Mouse (Mus musculus): Measurements from ENCODE around the gene Olfr709-ps1. TPM values are rescaled to one million over a fixed set of nuclear protein-coding genes. Genes with fewer than 3 reads are reported as not detected.
"Not testable (repeated sequence)": the region's sequence is repeated elsewhere in the genome, so short reads cannot be mapped to it uniquely, and the experiment has no call there.

The Olfr709-ps1 gene
- polyA plus RNA-seq (2015; fragmentation: Nextera tagmentation; extraction: Ambion mirVana): not detected in 2 replicates

DNA sequence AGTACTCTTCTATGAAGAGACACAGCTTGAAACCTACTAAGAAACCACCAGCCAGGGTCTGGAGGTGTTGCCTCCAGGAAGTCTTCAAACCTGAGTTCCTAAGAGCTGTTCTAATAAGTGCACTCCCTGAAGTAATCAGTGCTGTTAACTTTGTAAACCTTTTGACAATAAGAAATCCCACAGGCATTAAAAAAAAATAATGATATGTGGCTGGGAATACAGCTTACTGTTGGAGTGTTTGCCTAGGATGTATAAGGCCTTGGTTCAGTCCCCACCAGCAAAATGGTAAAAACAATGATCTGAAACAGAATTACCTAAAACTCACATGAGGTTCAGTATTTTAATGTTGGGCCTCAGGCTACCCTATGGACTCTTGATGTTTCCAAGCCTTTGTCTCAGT is at the start of gene Olfr709-ps1:
Gene Olfr709-ps1 (minus strand): TSS at position 101 of the 400 bp plus-strand sequence.
- Histone ChIP-seq H3K36me3 (replicated peaks) (no peaks in the 10 kb centered on the region), H3K27ac (no peak within 1 kb of the TSS), H3K27me3 (replicated peaks) (no peaks in the 10 kb centered on the region), H3K9ac (no peak within 1 kb of the TSS), H3K4me1 (no peaks in the 10 kb centered on the region), H3K4me2 (no peak within 1 kb of the TSS), H3K9me3 (no peaks in the 10 kb centered on the region), H3K4me3 (no peak within 1 kb of the TSS)
- ATAC-seq (replicated peaks): no peak

- no peak within 1 kb of the TSS for H3K4me3 ChIP-seq
- WGBS: 47% methylated on average over 1 of the region's 1 CpGs
- no peaks in the 10 kb centered on the region for H3K36me3 ChIP-seq (replicated peaks)
- H3K9ac ChIP-seq: no peak within 1 kb of the TSS
- no peaks in the 10 kb centered on the region for H3K4me1 ChIP-seq
- no peaks in the 10 kb centered on the region for H3K27me3 ChIP-seq (replicated peaks)
- H3K9me3 ChIP-seq: no peaks in the 10 kb centered on the region
- no peak for ATAC-seq (replicated peaks)
- H3K4me2 ChIP-seq: no peak within 1 kb of the TSS
- H3K27ac ChIP-seq: no peak within 1 kb of the TSS
Observed at GRCm38 (mm10) chr7:106975353-106975752, 43.3 kb upstream of the Olfr709-ps1 start, which contains the start of gene Olfr711. Gene Olfr711, minus strand, starts transcription at chr7:106975453.

DNA sequence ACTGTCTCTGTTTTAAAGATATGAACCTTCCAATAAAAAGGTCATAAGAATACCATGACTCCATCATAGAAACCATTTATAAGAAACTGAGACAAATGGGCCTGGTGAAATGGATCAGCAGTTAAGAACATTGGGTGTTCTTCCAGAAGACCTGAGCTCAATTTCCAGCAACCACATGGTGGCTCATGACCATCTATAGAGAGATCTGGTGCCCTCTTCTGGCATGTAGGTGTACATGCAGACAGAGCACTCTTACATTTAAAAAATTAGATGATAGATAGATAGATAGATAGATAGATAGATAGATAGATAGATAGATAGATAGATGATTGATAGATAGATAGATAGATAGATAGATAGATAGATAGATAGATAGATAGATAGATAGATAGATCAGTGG is 35.5 kb upstream of the Olfr709-ps1 start:
- not testable (repeated sequence) for H3K9ac ChIP-seq; H3K4me2 ChIP-seq; H3K27me3 ChIP-seq (replicated peaks); H3K9me3 ChIP-seq; H3K36me3 ChIP-seq (replicated peaks); H3K4me3 ChIP-seq; H3K27ac ChIP-seq; ATAC-seq (replicated peaks); H3K4me1 ChIP-seq

GRCm38 (mm10) chr7:106963837-106964236 is 31.8 kb upstream of the Olfr709-ps1 start, which contains the start of gene Olfr6:
Gene Olfr6, minus strand, starts transcription at chr7:106963937.
- Histone ChIP-seq H3K4me1 (no peaks in the 10 kb centered on the region), H3K36me3 (replicated peaks) (no peaks in the 10 kb centered on the region), H3K4me2 (no peak within 1 kb of the TSS), H3K4me3 (no peak within 1 kb of the TSS), H3K9me3 (peaks cover 4% of the 10 kb centered on the region; the same call in 1 of the 2 replicates), H3K27ac (no peak within 1 kb of the TSS), H3K9ac (no peak within 1 kb of the TSS), H3K27me3 (replicated peaks) (no peaks in the 10 kb centered on the region)
- WGBS: 85% methylated on average over 1 of the region's 1 CpGs
- ATAC-seq (replicated peaks): no peak

DNA sequence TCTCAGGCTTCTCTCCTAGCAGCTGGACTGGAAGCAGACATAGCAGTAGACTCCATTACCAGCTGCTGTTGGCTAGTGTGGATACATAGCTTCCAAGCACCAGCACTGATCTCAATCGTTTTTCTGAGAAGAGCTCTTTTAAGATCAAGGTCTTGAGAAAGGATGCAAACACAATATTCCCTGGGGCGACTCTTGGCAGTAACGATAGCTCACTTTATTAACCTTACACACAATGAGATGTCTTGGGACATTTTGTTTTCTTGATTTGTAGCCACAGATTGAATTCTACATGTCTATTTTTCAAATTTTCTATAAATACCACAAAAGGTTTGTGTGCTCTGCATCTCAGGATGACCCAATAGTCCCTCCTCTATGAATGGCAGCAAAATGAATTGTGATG is 16.2 kb upstream of the Olfr709-ps1 start, which contains the start of gene Olfr710:
Gene Olfr710 (minus strand): TSS at position 101 of the 400 bp plus-strand sequence.
- ATAC-seq (replicated peaks): no peak
- Histone ChIP-seq H3K27me3 (replicated peaks) (no peaks in the 10 kb centered on the region), H3K4me1 (no peaks in the 10 kb centered on the region), H3K27ac (no peak within 1 kb of the TSS), H3K4me3 (no peak within 1 kb of the TSS), H3K9ac (no peak within 1 kb of the TSS), H3K36me3 (replicated peaks) (no peaks in the 10 kb centered on the region), H3K9me3 (no peaks in the 10 kb centered on the region), H3K4me2 (no peak within 1 kb of the TSS)
- WGBS: 78% methylated on average over 3 of the region's 3 CpGs

- H3K27me3 ChIP-seq (replicated peaks); H3K36me3 ChIP-seq (replicated peaks); H3K9me3 ChIP-seq; ATAC-seq (replicated peaks); H3K4me2 ChIP-seq; H3K4me3 ChIP-seq; H3K4me1 ChIP-seq; H3K9ac ChIP-seq; H3K27ac ChIP-seq: not testable (repeated sequence)
- WGBS: 92% methylated on average over 7 of the region's 7 CpGs
Observed at GRCm38 (mm10) chr7:106920961-106921360, 11.1 kb downstream of the Olfr709-ps1 start.

DNA sequence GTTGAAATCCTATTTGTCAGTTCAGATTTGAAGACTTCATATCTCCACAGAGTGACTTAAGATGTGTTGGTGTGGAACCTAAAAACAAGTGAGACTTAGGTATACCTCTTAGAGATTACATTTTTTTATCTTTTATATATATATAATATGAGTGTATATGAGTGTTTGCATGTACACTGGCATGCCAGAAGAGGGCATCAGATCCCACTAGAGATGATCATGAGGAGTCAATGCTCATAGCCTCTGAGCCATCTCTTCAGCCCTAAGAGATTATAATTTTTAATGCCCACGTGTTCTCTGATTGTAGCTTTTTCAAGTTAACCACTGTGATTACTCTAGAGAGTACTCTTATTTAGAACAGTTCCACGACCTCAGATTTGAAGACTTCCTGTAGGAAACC is 24.3 kb downstream of the Olfr709-ps1 start, which contains the start of gene Olfr1532-ps1:
Gene Olfr1532-ps1 (plus strand): TSS at position 326 of the 400 bp plus-strand sequence.
- Histone ChIP-seq H3K9me3 (no peaks in the 10 kb centered on the region), H3K27ac (no peak within 1 kb of the TSS), H3K9ac (no peak within 1 kb of the TSS), H3K4me2 (no peak within 1 kb of the TSS), H3K4me1 (no peaks in the 10 kb centered on the region), H3K4me3 (no peak within 1 kb of the TSS), H3K27me3 (replicated peaks) (no peaks in the 10 kb centered on the region), H3K36me3 (replicated peaks) (no peaks in the 10 kb centered on the region)
- 59% methylated on average over 2 of the region's 2 CpGs for WGBS
- ATAC-seq (replicated peaks): no peak

GRCm38 (mm10) chr7:106901141-106901540 is 30.9 kb downstream of the Olfr709-ps1 start, which contains the start of gene Olfr707:
Gene Olfr707, minus strand, starts transcription at chr7:106901241.
- not testable (repeated sequence) for H3K4me1 ChIP-seq; H3K9me3 ChIP-seq; H3K27ac ChIP-seq; H3K4me3 ChIP-seq; ATAC-seq (replicated peaks); H3K4me2 ChIP-seq; H3K9ac ChIP-seq; H3K36me3 ChIP-seq (replicated peaks); H3K27me3 ChIP-seq (replicated peaks)
- 87% methylated on average over 3 of the region's 3 CpGs for WGBS

- Histone ChIP-seq H3K4me2 (no peak within 1 kb of the TSS), H3K27ac (no peak within 1 kb of the TSS), H3K4me3 (no peak within 1 kb of the TSS), H3K9me3 (no peaks in the 10 kb centered on the region), H3K36me3 (replicated peaks) (no peaks in the 10 kb centered on the region), H3K27me3 (replicated peaks) (no peaks in the 10 kb centered on the region), H3K9ac (no peak within 1 kb of the TSS), H3K4me1 (no peaks in the 10 kb centered on the region)
- no peak for ATAC-seq (replicated peaks)
- WGBS: 88% methylated on average over 2 of the region's 2 CpGs
Observed at GRCm38 (mm10) chr7:106888062-106888461, 44.0 kb downstream of the Olfr709-ps1 start, which contains the start of gene Olfr706. Gene Olfr706, minus strand, starts transcription at chr7:106888162.

DNA sequence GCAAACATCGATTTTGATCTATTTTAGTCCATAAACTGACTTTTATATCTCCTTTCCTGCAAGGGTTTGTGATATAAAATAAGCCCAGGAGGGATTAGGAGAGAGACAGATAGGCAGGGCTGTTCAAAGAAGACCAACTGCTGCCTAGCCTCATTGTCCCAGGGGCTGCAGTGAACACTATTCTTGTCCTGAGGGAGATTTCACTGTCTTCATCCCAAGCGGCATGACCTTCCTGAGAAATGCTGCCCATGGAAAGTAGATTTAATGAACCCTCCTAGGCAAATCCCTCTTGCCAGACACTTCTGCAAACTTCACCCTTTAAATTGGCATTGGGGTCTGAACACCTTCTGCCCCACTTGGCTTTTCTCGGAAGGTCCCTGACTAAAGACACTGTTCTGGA is 55.2 kb downstream of the Olfr709-ps1 start, which contains the start of gene Olfr705:
Gene Olfr705 (minus strand): TSS at position 101 of the 400 bp plus-strand sequence.
- Histone ChIP-seq H3K36me3 (replicated peaks) (no peaks in the 10 kb centered on the region), H3K4me3 (no peak within 1 kb of the TSS), H3K9ac (no peak within 1 kb of the TSS), H3K4me1 (no peaks in the 10 kb centered on the region), H3K9me3 (no peaks in the 10 kb centered on the region), H3K27me3 (replicated peaks) (no peaks in the 10 kb centered on the region), H3K27ac (no peak within 1 kb of the TSS), H3K4me2 (no peak within 1 kb of the TSS)
- 76% methylated on average over 3 of the region's 3 CpGs for WGBS
- ATAC-seq (replicated peaks): no peak

Other genes starting within 250 kb of the Olfr709-ps1 start
- gene Olfr694, start 240.4 kb downstream of the Olfr709-ps1 start, polyA plus RNA-seq (2015; fragmentation: Nextera tagmentation; extraction: Ambion mirVana): not detected in 2 replicates
- not detected in 2 replicates for gene Olfr695, start 215.8 kb downstream of the Olfr709-ps1 start, polyA plus RNA-seq (2015; fragmentation: Nextera tagmentation; extraction: Ambion mirVana)
- gene Olfr697, start 189.8 kb downstream of the Olfr709-ps1 start, polyA plus RNA-seq (2015; fragmentation: Nextera tagmentation; extraction: Ambion mirVana): not detected in 2 replicates
- not detected in 2 replicates for gene Olfr698, start 176.8 kb downstream of the Olfr709-ps1 start, polyA plus RNA-seq (2015; fragmentation: Nextera tagmentation; extraction: Ambion mirVana)
- not detected in 2 replicates for gene Olfr699, start 139.0 kb downstream of the Olfr709-ps1 start, polyA plus RNA-seq (2015; fragmentation: Nextera tagmentation; extraction: Ambion mirVana)
- gene Olfr700, start 123.4 kb downstream of the Olfr709-ps1 start, polyA plus RNA-seq (2015; fragmentation: Nextera tagmentation; extraction: Ambion mirVana): not detected in 2 replicates
- gene Olfr701, start 118.1 kb downstream of the Olfr709-ps1 start, polyA plus RNA-seq (2015; fragmentation: Nextera tagmentation; extraction: Ambion mirVana): not detected in 2 replicates
- gene Olfr702, start 98.3 kb downstream of the Olfr709-ps1 start, polyA plus RNA-seq (2015; fragmentation: Nextera tagmentation; extraction: Ambion mirVana): not detected in 2 replicates
- not detected in 2 replicates for gene Olfr703, start 88.9 kb downstream of the Olfr709-ps1 start, polyA plus RNA-seq (2015; fragmentation: Nextera tagmentation; extraction: Ambion mirVana)
- not detected in 2 replicates for gene Olfr704, start 69.0 kb downstream of the Olfr709-ps1 start, polyA plus RNA-seq (2015; fragmentation: Nextera tagmentation; extraction: Ambion mirVana)
- gene Olfr705, start 55.3 kb downstream of the Olfr709-ps1 start, polyA plus RNA-seq (2015; fragmentation: Nextera tagmentation; extraction: Ambion mirVana): not detected in 2 replicates
- not detected in 2 replicates for gene Olfr706, start 44.1 kb downstream of the Olfr709-ps1 start, polyA plus RNA-seq (2015; fragmentation: Nextera tagmentation; extraction: Ambion mirVana)
- not detected in 2 replicates for gene Olfr707, start 31.0 kb downstream of the Olfr709-ps1 start, polyA plus RNA-seq (2015; fragmentation: Nextera tagmentation; extraction: Ambion mirVana)
- gene Olfr1532-ps1, start 24.2 kb downstream of the Olfr709-ps1 start, polyA plus RNA-seq (2015; fragmentation: Nextera tagmentation; extraction: Ambion mirVana): not detected in 2 replicates
- gene Olfr710, start 16.1 kb upstream of the Olfr709-ps1 start, polyA plus RNA-seq (2015; fragmentation: Nextera tagmentation; extraction: Ambion mirVana): not detected in 2 replicates
- gene Olfr6, start 31.7 kb upstream of the Olfr709-ps1 start, polyA plus RNA-seq (2015; fragmentation: Nextera tagmentation; extraction: Ambion mirVana): not detected in 2 replicates
- gene Olfr711, start 43.2 kb upstream of the Olfr709-ps1 start, polyA plus RNA-seq (2015; fragmentation: Nextera tagmentation; extraction: Ambion mirVana): not detected in 2 replicates
- not detected in 2 replicates for gene Olfr2, start 73.9 kb upstream of the Olfr709-ps1 start, polyA plus RNA-seq (2015; fragmentation: Nextera tagmentation; extraction: Ambion mirVana)
- gene Olfr713, start 99.0 kb upstream of the Olfr709-ps1 start, polyA plus RNA-seq (2015; fragmentation: Nextera tagmentation; extraction: Ambion mirVana): not detected in 2 replicates
- not detected in 2 replicates for gene Olfr714, start 138.8 kb upstream of the Olfr709-ps1 start, polyA plus RNA-seq (2015; fragmentation: Nextera tagmentation; extraction: Ambion mirVana)
- gene Olfr17, start 161.0 kb upstream of the Olfr709-ps1 start, polyA plus RNA-seq (2015; fragmentation: Nextera tagmentation; extraction: Ambion mirVana): not detected in 2 replicates
- gene Olfr715b, start 178.2 kb upstream of the Olfr709-ps1 start, polyA plus RNA-seq (2015; fragmentation: Nextera tagmentation; extraction: Ambion mirVana): not detected in 2 replicates
- not detected in 2 replicates for gene Olfr715, start 198.9 kb upstream of the Olfr709-ps1 start, polyA plus RNA-seq (2015; fragmentation: Nextera tagmentation; extraction: Ambion mirVana)
- not detected in 2 replicates for gene Olfr716, start 206.1 kb upstream of the Olfr709-ps1 start, polyA plus RNA-seq (2015; fragmentation: Nextera tagmentation; extraction: Ambion mirVana)
- gene Nlrp14, start 234.8 kb upstream of the Olfr709-ps1 start, polyA plus RNA-seq (2015; fragmentation: Nextera tagmentation; extraction: Ambion mirVana): not detected in 2 replicates